Mouse (Mus musculus) forebrain, embryonic 12.5 days (tissue): Measurements from ENCODE around the gene Gm20388. TPM values are rescaled to one million over a fixed set of nuclear protein-coding genes. Genes with fewer than 3 reads are reported as not detected.

Experiments used
- ATAC-seq: fragments of 200-750 bp; cut with Nextera tagmentation; 2 replicates; pipeline ENCODE4 v1.8.0; 2017; ENCODE audit warnings: moderate TSS enrichment; ENCODE audit not compliant: low FRiP score
- H3K27ac ChIP-seq: fragments of 300-500 bp; sonication (generic); 2 replicates; pipeline ENCODE4 v1.5.1; 2016; ENCODE audit warnings: mild to moderate bottlenecking
- H3K27me3 ChIP-seq: fragments of 300-500 bp; sonication (generic); 2 replicates; pipeline ENCODE4 v1.6.1; 2016; ENCODE audit warnings: mild to moderate bottlenecking
- H3K36me3 ChIP-seq: fragments of 300-500 bp; sonication (generic); replicated peaks from 2 replicates; pipeline ENCODE4 v1.6.1; 2016; ENCODE audit warnings: mild to moderate bottlenecking
- H3K4me1 ChIP-seq: fragments of 300-500 bp; sonication (generic); 2 replicates; pipeline ENCODE4 v1.6.1; 2016
- H3K4me2 ChIP-seq: fragments of 300-500 bp; sonication (generic); 2 replicates; pipeline ENCODE4 v1.6.1; 2016; ENCODE audit warnings: mild to moderate bottlenecking, moderate library complexity
- H3K4me3 ChIP-seq: fragments of 300-500 bp; sonication (generic); replicated peaks from 2 replicates; pipeline ENCODE4 v1.5.1; 2016; ENCODE audit warnings: mild to moderate bottlenecking
- H3K9ac ChIP-seq: fragments of 300-500 bp; sonication (generic); 2 replicates; pipeline ENCODE4 v1.6.1; 2016; ENCODE audit warnings: mild to moderate bottlenecking
- H3K9me3 ChIP-seq: fragments of 300-500 bp; sonication (generic); 2 replicates; pipeline ENCODE4 v1.6.1; 2016
- WGBS: fragments of 180-500 bp; shearing (Covaris S2); methylation state at CpG from one replicate; pipeline ENCODE4 v1.1.7; 2016; 5-methylcytosine and 5-hydroxymethylcytosine counted together
- polyA plus RNA-seq: library from polyadenylated mRNA; unstranded; fragments of >200 nt; fragmentation: Nextera tagmentation; extraction: Ambion mirVana; gene quantifications from 2 replicates; pipeline ENCODE4 v1.2.1, GENCODE M21; 2016

Gene Gm20388
- polyA plus RNA-seq, 1 experiment from 2014 or later, result not detected

DNA sequence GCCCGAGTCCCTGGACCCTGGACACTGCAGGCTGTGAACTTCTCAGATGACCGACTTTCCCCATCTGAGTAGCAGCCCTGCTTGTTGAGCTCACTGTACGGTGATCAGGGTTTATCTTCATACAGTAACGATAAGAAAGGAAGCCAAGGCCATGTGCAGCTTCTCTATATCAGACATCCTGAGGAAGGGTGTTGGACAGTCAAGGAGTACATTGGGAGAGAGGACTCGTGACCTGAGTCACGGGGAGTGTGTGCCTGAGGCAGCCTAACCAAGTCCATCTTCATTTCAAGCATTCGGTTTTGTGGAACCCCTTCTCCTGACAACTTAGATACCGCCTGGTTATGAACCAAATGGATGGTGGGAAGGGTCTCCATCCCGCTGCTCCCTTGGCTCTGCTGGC is 1964.9 kb downstream of the Gm20388 start:
- Histone ChIP-seq H3K27ac (no peak overlapping the region), H3K4me1 (peaks cover 10% of the 10 kb centered on the region), H3K27me3 (no peaks in the 10 kb centered on the region), H3K4me2 (no peak overlapping the region), H3K9me3 (no peaks in the 10 kb centered on the region), H3K36me3 (0 out of 2 replicates have a peak, but pooled peaks cover under 1% of the 10 kb centered on the region), H3K9ac (no peak overlapping the region), H3K4me3 (no peak overlapping the region)
- ATAC-seq, result no peak
- 89% methylated on average over 9 of the region's 9 CpGs for WGBS

GRCm38 (mm10) chr8:121877212-121877611 is 1966.6 kb downstream of the Gm20388 start:
- H3K27me3 ChIP-seq, result no peaks in the 10 kb centered on the region
- H3K9ac ChIP-seq, result no peak overlapping the region
- H3K9me3 ChIP-seq, result no peaks in the 10 kb centered on the region
- H3K27ac ChIP-seq, result no peak overlapping the region
- H3K4me1 ChIP-seq, result peaks cover 4% of the 10 kb centered on the region
- H3K4me3 ChIP-seq, result no peak overlapping the region
- H3K4me2 ChIP-seq, result no peak overlapping the region
- 84% methylated on average over 5 of the region's 5 CpGs for WGBS
- H3K36me3 ChIP-seq, result peaks cover 15% of the 10 kb centered on the region
- ATAC-seq, result no peak

- ATAC-seq, result no peak
- Histone ChIP-seq H3K27ac (no peak overlapping the region), H3K9ac (no peak overlapping the region), H3K4me1 (no peaks in the 10 kb centered on the region), H3K9me3 (no peaks in the 10 kb centered on the region), H3K4me2 (no peak overlapping the region), H3K27me3 (no peaks in the 10 kb centered on the region), H3K36me3 (peaks cover 23% of the 10 kb centered on the region), H3K4me3 (no peak overlapping the region)
- 93% methylated on average over 7 of the region's 7 CpGs for WGBS
These were observed 1967.3 kb downstream of the Gm20388 start for GRCm38 (mm10) chr8:121877828-121878480.

GRCm38 (mm10) chr8:121879712-121880111 is 1969.1 kb downstream of the Gm20388 start:
- Histone ChIP-seq H3K4me2 (no peak overlapping the region), H3K27ac (no peak overlapping the region), H3K4me1 (no peaks in the 10 kb centered on the region), H3K9me3 (no peaks in the 10 kb centered on the region), H3K9ac (no peak overlapping the region), H3K27me3 (no peaks in the 10 kb centered on the region), H3K4me3 (no peak overlapping the region), H3K36me3 (peaks cover 40% of the 10 kb centered on the region)
- 86% methylated on average over 3 of the region's 3 CpGs for WGBS
- no peak for ATAC-seq

DNA sequence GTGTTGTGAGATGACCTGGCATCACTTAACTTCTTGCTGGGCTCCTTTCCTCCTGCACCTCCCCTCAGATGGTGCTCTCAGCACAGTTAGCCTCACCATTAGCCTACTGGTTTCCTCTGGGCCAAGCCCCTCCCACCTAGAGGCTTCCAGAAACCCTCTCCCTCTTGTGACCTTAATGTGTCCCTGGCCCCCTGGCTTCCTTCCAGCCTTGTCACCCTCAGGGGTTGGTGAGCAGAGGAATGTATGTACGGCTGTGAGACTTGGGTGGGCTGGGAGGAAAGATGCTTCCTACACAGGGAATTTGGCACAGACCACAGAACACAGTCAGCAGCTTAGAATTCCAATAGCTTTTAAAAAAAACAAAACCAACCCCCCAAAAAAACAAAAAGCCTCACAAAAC is 1970.2 kb downstream of the Gm20388 start:
- Histone ChIP-seq H3K9me3 (no peaks in the 10 kb centered on the region), H3K4me1 (no peaks in the 10 kb centered on the region), H3K27me3 (no peaks in the 10 kb centered on the region), H3K27ac (no peak overlapping the region), H3K4me3 (no peak overlapping the region), H3K4me2 (no peak overlapping the region), H3K9ac (no peak overlapping the region), H3K36me3 (peaks cover 51% of the 10 kb centered on the region)
- no peak for ATAC-seq
- WGBS, result 73% methylated on average over 1 of the region's 1 CpGs

GRCm38 (mm10) chr8:121881921-121882320 is 1971.3 kb downstream of the Gm20388 start:
- Histone ChIP-seq H3K9me3 (no peaks in the 10 kb centered on the region), H3K4me1 (no peaks in the 10 kb centered on the region), H3K9ac (no peak overlapping the region), H3K4me3 (no peak overlapping the region), H3K4me2 (no peak overlapping the region), H3K36me3 (peaks cover 62% of the 10 kb centered on the region), H3K27me3 (no peaks in the 10 kb centered on the region), H3K27ac (no peak overlapping the region)
- 92% methylated on average over 5 of the region's 5 CpGs for WGBS
- no peak for ATAC-seq

DNA sequence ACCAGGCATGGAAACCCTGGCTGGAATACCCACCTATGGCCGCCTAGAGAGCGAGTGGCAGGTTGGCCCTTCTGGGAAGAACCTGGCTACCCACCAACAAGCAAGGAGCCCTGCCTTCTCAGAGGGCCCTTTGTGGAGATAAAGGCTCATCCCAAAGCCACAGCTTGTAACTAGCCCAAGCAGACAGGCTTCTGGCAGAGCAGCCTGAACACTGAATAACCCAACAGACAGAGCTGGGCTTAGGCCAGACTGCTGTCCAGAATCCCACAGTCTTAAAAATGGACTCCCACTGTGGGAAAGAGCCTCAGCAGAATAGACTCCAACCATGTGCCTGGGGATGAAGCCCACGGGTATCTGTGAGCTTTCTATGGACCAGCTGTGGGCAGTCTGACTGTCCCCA is 1973.5 kb downstream of the Gm20388 start:
- Histone ChIP-seq H3K4me1 (no peaks in the 10 kb centered on the region), H3K9ac (no peak overlapping the region), H3K27me3 (no peaks in the 10 kb centered on the region), H3K4me3 (no peak overlapping the region), H3K4me2 (no peak overlapping the region), H3K36me3 (peaks cover 76% of the 10 kb centered on the region), H3K27ac (no peak overlapping the region), H3K9me3 (no peaks in the 10 kb centered on the region)
- no peak for ATAC-seq
- WGBS, result 85% methylated on average over 3 of the region's 3 CpGs

- H3K9ac ChIP-seq, result no peak overlapping the region
- H3K4me3 ChIP-seq, result no peak overlapping the region
- H3K4me1 ChIP-seq, result no peaks in the 10 kb centered on the region
- H3K27me3 ChIP-seq, result no peaks in the 10 kb centered on the region
- no peak overlapping the region for H3K4me2 ChIP-seq
- H3K9me3 ChIP-seq, result no peaks in the 10 kb centered on the region
- peaks cover 76% of the 10 kb centered on the region for H3K36me3 ChIP-seq
- WGBS, result 96% methylated on average over 9 of the region's 9 CpGs
- no peak overlapping the region for H3K27ac ChIP-seq
- no peak for ATAC-seq
These were observed 1974.4 kb downstream of the Gm20388 start for GRCm38 (mm10) chr8:121885001-121885400.

DNA sequence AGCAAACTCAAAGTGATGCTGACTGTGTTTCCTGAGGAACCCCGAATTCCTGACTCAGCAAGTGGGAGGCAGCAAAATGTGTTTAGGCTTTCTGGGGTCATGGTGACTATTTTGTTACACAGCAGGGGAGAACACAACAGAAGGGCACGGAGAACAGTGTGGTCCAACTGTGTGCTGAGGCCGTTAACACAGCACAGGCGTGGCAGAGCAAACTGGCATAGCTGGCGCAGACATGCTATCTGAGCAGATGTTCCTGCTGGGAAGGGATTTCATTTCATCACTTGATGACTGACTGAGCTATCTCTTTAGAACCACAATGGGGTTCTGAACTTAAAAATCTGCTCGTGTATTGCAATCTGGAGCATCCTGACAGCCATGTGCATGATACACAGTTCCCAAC is 1974.8 kb downstream of the Gm20388 start:
- Histone ChIP-seq H3K36me3 (peaks cover 76% of the 10 kb centered on the region), H3K4me3 (no peak overlapping the region), H3K27ac (no peak overlapping the region), H3K9me3 (no peaks in the 10 kb centered on the region), H3K4me2 (no peak overlapping the region), H3K4me1 (no peaks in the 10 kb centered on the region), H3K9ac (no peak overlapping the region), H3K27me3 (no peaks in the 10 kb centered on the region)
- ATAC-seq, result no peak
- 82% methylated on average over 6 of the region's 6 CpGs for WGBS

DNA sequence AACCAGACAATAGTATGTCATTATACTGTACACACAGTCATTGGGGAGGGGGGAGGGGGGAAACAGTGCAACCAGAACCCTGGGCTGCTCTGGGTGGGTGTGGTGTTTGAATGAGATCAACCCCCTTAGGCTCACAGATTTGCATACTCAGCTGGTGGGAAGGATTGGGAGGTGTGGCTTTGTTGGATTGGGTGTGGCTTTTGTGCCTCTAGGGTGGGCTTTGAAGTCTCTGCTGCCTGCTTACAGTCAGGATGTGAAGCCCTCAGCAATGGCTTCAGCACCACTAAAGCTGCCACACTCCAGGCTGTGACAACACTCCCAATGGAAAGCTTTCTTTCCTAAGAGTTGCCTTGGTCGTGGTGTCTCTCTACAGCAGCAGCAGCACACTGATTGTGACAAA is 1976.9 kb downstream of the Gm20388 start:
- Histone ChIP-seq H3K4me1 (no peaks in the 10 kb centered on the region), H3K36me3 (peaks cover 58% of the 10 kb centered on the region), H3K27ac (no peak overlapping the region), H3K4me2 (no peak overlapping the region), H3K9ac (no peak overlapping the region), H3K4me3 (no peak overlapping the region), H3K27me3 (no peaks in the 10 kb centered on the region), H3K9me3 (no peaks in the 10 kb centered on the region)
- ATAC-seq, result no peak
- 74% methylated on average over 1 of the region's 1 CpGs for WGBS

GRCm38 (mm10) chr8:121889317-121889716 is 1978.7 kb downstream of the Gm20388 start:
- H3K27ac ChIP-seq, result no peak overlapping the region
- no peak overlapping the region for H3K4me2 ChIP-seq
- 87% methylated on average over 1 of the region's 1 CpGs for WGBS
- H3K4me1 ChIP-seq, result no peaks in the 10 kb centered on the region
- H3K27me3 ChIP-seq, result no peaks in the 10 kb centered on the region
- no peak overlapping the region for H3K4me3 ChIP-seq
- no peaks in the 10 kb centered on the region for H3K9me3 ChIP-seq
- no peak overlapping the region for H3K9ac ChIP-seq
- ATAC-seq, result no peak
- H3K36me3 ChIP-seq, result peaks cover 48% of the 10 kb centered on the region

- 83% methylated on average over 15 of the region's 15 CpGs for WGBS
- H3K4me2 ChIP-seq, result no peak overlapping the region
- H3K9me3 ChIP-seq, result no peaks in the 10 kb centered on the region
- no peak overlapping the region for H3K4me3 ChIP-seq
- no peak for ATAC-seq
- no peak overlapping the region for H3K27ac ChIP-seq
- no peaks in the 10 kb centered on the region for H3K27me3 ChIP-seq
- H3K9ac ChIP-seq, result no peak overlapping the region
- H3K4me1 ChIP-seq, result no peaks in the 10 kb centered on the region
- H3K36me3 ChIP-seq, result peaks cover 48% of the 10 kb centered on the region
These were observed 1979.5 kb downstream of the Gm20388 start for GRCm38 (mm10) chr8:121889810-121890785.
